Mouse (Mus musculus) left cerebral cortex, adult 8-10 months (tissue): Measurements from ENCODE around the gene Sec22a. TPM values are rescaled to one million over a fixed set of nuclear protein-coding genes. Genes with fewer than 3 reads are reported as not detected.

Source experiments
- DNase-seq, 2 experiments: peaks; one replicate each; pipeline ENCODE4 v3.0.0; 2022; ENCODE audit warnings: low spot score in 2 of 2
- total RNA-seq, 4 experiments: library from RNA; stranded (reverse); gene quantifications; 2 replicates each; pipeline ENCODE4 v1.2.4; 2022

Gene Sec22a
- total RNA-seq, 4 experiments from 2014 or later, result 14.0 to 19.6 (median 17.7) TPM

GRCm38 (mm10) chr16:35310551-35311110, 53.1 kb downstream of the Sec22a start:
- no peak for DNase-seq

- no peak for DNase-seq
These were observed 54.1 kb downstream of the Sec22a start for GRCm38 (mm10) chr16:35309634-35310033.

- no peak for DNase-seq
These were observed 55.1 kb downstream of the Sec22a start for GRCm38 (mm10) chr16:35308486-35309143.

- no peak for DNase-seq
These were observed 55.7 kb downstream of the Sec22a start for GRCm38 (mm10) chr16:35308016-35308415.

- DNase-seq, result no peak
These were observed 56.4 kb downstream of the Sec22a start for GRCm38 (mm10) chr16:35307331-35307730.

- DNase-seq, result peak in 1 of 2 experiments; percentile 3
These were observed 57.1 kb downstream of the Sec22a start for GRCm38 (mm10) chr16:35306631-35307030.

- DNase-seq, result no peak
These were observed 58.5 kb downstream of the Sec22a start for GRCm38 (mm10) chr16:35305226-35305625.

- DNase-seq, result no peak
These were observed 59.3 kb downstream of the Sec22a start for GRCm38 (mm10) chr16:35304416-35304815.

- DNase-seq, result no peak
These were observed 60.0 kb downstream of the Sec22a start for GRCm38 (mm10) chr16:35303721-35304120.

GRCm38 (mm10) chr16:35302441-35303280, 61.1 kb downstream of the Sec22a start:
- no peak for DNase-seq

GRCm38 (mm10) chr16:35300156-35300555, 63.6 kb downstream of the Sec22a start:
- no peak for DNase-seq

GRCm38 (mm10) chr16:35297786-35298185, 65.9 kb downstream of the Sec22a start:
- no peak for DNase-seq

- no peak for DNase-seq
These were observed 76.5 kb downstream of the Sec22a start for GRCm38 (mm10) chr16:35287244-35287643.

GRCm38 (mm10) chr16:35285821-35286220, 77.9 kb downstream of the Sec22a start:
- no peak for DNase-seq

GRCm38 (mm10) chr16:35282456-35282855, 81.3 kb downstream of the Sec22a start:
- DNase-seq, result no peak

- no peak for DNase-seq
These were observed 85.6 kb downstream of the Sec22a start for GRCm38 (mm10) chr16:35278166-35278565.

GRCm38 (mm10) chr16:35272417-35272816, 91.3 kb downstream of the Sec22a start:
- no peak for DNase-seq

- no peak for DNase-seq
These were observed 92.1 kb downstream of the Sec22a start for GRCm38 (mm10) chr16:35271572-35271971.

GRCm38 (mm10) chr16:35270945-35271344, 92.8 kb downstream of the Sec22a start:
- DNase-seq, result no peak

- DNase-seq, result peak; percentile 68 to 79
These were observed 93.3 kb downstream of the Sec22a start for GRCm38 (mm10) chr16:35270353-35270934.
